Mouse (Mus musculus): ENCODE measurements around the gene Cs. TPM values are rescaled to one million over a fixed set of nuclear protein-coding genes. Genes with fewer than 3 reads are reported as not detected.

Gene Cs
- polyA plus RNA-seq, 1 experiment: 204 TPM

DNA sequence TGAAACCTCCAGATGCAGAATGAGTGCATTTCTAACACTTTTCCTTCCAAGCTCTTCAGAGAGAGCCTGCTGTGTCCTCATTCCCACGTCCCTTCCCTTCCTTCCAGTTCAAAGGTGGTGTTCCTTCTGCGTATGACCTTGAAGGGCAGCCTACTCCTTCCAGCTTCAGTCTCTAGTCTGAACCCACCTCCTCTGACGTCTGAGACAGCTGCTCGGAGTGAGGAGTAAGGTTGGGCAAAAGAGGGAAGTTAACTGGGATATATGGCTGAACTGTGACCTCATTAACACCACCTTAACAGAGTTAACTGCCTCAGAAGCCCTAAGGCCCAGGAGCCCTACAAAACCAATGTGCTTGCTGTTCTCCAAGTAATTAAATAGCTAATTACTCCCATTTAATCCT, 33.1 kb downstream of the Cs start:
- Histone ChIP-seq H3K4me3 (ENCODE audit: insufficient read depth, low read length) (no peak overlapping the region), H3K4me1 (ENCODE audit: control insufficient read depth, insufficient read depth, low read length) (peaks cover 4% of the 10 kb centered on the region; the same call in 1 of the 2 replicates)

DNA sequence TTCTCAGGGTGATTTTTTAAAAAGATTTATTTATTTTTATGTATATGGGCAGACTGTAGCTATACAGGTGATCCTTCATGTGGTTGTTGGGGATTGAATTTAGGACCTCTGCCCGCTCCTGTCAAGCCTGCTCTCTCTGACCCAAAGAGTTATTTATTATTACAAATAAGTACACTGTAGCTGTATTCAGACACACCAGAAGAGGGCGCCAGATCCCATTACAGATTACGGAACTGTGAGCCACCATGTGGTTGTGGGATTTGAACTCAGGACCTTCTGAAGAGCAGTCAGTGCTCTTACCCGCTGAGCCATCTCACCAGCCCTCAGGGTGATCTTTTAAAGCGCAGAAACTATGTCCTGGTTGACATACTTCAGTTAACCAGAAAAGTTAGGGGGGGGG, 34.6 kb downstream of the Cs start:
- no peak overlapping the region for H3K4me3 ChIP-seq (ENCODE audit: insufficient read depth, low read length)
- no peak for TF ChIP-seq CTCF (IDR thresholded peaks at IDR 0.05; ENCODE audit: borderline replicate concordance, insufficient read depth, low read length)
- TF ChIP-seq POLR2A (IDR thresholded peaks at IDR 0.05; ENCODE audit: low read depth, low read length): no peak
- H3K4me1 ChIP-seq (ENCODE audit: control insufficient read depth, insufficient read depth, low read length): peaks cover 4% of the 10 kb centered on the region; the same call in 1 of the 2 replicates
- no peak overlapping the region for H3K27ac ChIP-seq (ENCODE audit: insufficient read depth, low read length)

More for the DNA sequence above, 33.1 kb downstream of the Cs start:
- H3K27ac ChIP-seq (ENCODE audit: insufficient read depth, low read length): no peak overlapping the region
- no peak for TF ChIP-seq POLR2A (IDR thresholded peaks at IDR 0.05; ENCODE audit: low read depth, low read length)
- TF ChIP-seq CTCF (IDR thresholded peaks at IDR 0.05; ENCODE audit: borderline replicate concordance, insufficient read depth, low read length): no peak

DNA sequence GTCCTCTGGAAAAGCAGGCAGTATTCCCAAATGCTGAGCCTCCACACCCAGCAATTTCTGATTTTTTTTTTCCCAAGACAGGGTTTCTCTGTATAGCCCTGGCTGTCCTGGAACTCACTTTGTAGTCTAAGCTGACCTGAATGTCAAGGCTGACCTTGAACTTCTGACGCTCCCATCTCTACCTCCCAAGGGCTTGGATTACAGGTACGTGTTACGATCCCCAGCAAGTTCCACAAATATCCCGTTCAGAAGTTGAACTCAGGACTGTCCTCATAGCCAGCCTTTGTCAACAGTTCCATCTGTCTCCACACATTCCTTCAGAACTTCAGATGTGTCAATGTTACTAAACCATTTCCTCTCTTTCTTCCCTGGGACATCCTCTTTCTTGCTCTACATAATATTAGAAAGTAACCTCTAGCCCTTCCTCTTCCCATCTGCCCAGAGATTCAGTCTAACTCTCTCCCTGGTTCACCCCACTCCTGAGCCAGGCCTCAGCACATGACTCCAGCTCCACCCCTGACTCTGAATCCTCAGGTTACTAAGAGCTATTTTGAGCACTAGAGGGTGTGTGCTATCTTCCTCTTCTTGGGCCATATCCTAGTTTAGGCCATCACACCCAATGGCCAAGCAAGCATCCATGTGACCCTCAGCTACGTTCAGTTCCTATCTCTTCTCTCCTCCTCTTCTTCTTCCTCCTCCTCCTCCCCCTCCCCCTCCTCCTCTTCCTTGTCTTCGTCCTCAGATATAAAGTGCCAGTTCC, 35.6 kb downstream of the Cs start:
- Histone ChIP-seq H3K4me3 (ENCODE audit: insufficient read depth, low read length) (no peak overlapping the region), H3K27ac (ENCODE audit: insufficient read depth, low read length) (no peak overlapping the region), H3K4me1 (ENCODE audit: control insufficient read depth, insufficient read depth, low read length) (peaks cover 5% of the 10 kb centered on the region)
- TF ChIP-seq POLR2A (IDR thresholded peaks at IDR 0.05; ENCODE audit: low read depth, low read length) (no peak), CTCF (IDR thresholded peaks at IDR 0.05; ENCODE audit: borderline replicate concordance, insufficient read depth, low read length) (no peak)

DNA sequence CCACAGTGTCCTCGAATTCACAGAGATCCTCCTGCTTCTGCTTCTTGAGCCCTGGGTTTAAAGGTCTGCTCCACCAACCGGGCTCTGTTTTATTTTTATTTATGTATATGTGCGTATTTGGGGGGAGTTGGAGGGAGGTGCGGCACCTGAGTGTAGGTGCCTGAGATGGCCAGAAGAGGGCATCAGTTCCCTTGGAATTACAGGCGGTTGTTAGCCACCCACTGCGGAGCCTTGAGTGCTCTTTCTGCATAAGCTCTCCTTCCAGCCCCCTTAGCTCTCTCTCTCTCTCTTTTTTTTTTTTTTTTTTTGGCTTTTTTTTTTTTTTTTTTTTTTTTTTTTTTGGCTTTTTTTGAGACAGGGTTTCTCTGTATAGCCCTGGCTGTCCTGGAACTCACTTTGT, 36.9 kb downstream of the Cs start:
- no peak for TF ChIP-seq POLR2A (IDR thresholded peaks at IDR 0.05; ENCODE audit: low read depth, low read length)
- TF ChIP-seq CTCF (IDR thresholded peaks at IDR 0.05; ENCODE audit: borderline replicate concordance, insufficient read depth, low read length): no peak
- Histone ChIP-seq H3K4me3 (ENCODE audit: insufficient read depth, low read length) (no peak overlapping the region), H3K27ac (ENCODE audit: insufficient read depth, low read length) (no peak overlapping the region), H3K4me1 (ENCODE audit: control insufficient read depth, insufficient read depth, low read length) (peaks cover 5% of the 10 kb centered on the region)

DNA sequence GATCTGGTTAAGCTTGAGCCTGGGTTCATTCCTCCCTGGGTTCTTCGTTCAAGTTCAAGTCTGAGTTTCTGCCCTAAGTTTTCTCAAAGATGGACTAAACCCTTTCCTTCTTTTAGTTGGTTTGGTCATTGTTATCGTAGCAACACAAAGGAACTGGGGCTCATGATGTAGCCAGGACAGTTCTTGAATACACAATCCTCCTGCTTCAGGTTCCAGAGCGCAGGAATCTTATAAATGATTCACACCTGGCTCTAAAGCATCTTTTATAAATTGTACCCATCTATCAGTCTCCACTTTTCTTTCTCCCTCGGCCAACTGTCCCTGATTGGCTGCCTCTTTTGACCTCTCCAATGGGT, 38.5 kb downstream of the Cs start:
- no peak overlapping the region for H3K4me3 ChIP-seq (ENCODE audit: insufficient read depth, low read length)
- H3K27ac ChIP-seq (ENCODE audit: insufficient read depth, low read length): peak overlapping the region; percentile 93
- TF ChIP-seq POLR2A (IDR thresholded peaks at IDR 0.05; ENCODE audit: low read depth, low read length): no peak
- no peak for TF ChIP-seq CTCF (IDR thresholded peaks at IDR 0.05; ENCODE audit: borderline replicate concordance, insufficient read depth, low read length)
- H3K4me1 ChIP-seq (ENCODE audit: control insufficient read depth, insufficient read depth, low read length): peaks cover 2% of the 10 kb centered on the region; the same call in 1 of the 2 replicates

DNA sequence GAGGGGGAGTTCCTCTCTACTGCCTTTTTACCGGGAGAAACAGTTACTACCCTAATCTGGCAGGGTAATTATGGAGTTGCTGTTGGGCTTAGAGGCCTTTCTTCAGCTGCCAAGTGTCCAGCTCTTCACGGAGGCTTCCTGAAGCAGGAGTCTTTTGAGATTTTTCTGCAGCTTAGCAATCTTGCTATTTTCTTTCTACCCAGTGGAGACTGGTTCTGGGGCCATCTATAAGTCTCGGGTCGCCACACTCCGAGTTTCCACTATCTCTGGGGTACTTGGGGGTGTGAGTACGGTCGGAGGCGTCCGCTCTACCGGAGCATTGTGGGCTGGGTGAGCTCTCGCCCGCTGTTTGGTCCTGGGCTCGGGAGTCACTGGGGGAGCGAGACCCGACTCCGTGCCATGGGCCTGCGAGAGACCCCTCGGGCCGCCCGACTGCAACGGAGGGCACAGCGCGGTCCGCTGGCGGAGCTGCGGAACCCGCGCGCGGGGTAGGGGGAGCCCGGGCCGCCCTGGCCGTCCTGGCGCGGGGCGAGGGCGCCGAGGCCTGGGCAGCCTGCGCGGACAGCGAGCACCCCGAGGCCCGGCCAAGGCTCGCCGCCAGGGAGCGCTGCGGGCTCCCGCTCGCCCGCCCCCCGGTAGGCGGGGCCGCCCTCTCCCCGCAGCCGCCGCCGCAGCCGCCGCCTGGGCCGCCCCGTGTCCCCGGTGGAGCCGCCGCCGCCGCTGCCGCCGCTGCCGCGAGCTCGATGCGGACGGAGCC, 39.1 kb downstream of the Cs start, which contains the start of gene Ankrd52:
Gene Ankrd52 (plus strand): TSS at position 661 of the 757 bp plus-strand sequence.
- Histone ChIP-seq H3K27ac (ENCODE audit: insufficient read depth, low read length) (peak within 1 kb of the TSS; percentile 93), H3K4me3 (ENCODE audit: insufficient read depth, low read length) (peak within 1 kb of the TSS; percentile 84), H3K4me1 (ENCODE audit: control insufficient read depth, insufficient read depth, low read length) (peaks cover 2% of the 10 kb centered on the region; the same call in 1 of the 2 replicates)
- TF ChIP-seq CTCF (IDR thresholded peaks at IDR 0.05; ENCODE audit: borderline replicate concordance, insufficient read depth, low read length) (0 out of 2 replicates have a peak, but pooled peaks have one; percentile 32), POLR2A (IDR thresholded peaks at IDR 0.05; ENCODE audit: low read depth, low read length) (peak; percentile 50; the same call in 1 of the 2 replicates)

DNA sequence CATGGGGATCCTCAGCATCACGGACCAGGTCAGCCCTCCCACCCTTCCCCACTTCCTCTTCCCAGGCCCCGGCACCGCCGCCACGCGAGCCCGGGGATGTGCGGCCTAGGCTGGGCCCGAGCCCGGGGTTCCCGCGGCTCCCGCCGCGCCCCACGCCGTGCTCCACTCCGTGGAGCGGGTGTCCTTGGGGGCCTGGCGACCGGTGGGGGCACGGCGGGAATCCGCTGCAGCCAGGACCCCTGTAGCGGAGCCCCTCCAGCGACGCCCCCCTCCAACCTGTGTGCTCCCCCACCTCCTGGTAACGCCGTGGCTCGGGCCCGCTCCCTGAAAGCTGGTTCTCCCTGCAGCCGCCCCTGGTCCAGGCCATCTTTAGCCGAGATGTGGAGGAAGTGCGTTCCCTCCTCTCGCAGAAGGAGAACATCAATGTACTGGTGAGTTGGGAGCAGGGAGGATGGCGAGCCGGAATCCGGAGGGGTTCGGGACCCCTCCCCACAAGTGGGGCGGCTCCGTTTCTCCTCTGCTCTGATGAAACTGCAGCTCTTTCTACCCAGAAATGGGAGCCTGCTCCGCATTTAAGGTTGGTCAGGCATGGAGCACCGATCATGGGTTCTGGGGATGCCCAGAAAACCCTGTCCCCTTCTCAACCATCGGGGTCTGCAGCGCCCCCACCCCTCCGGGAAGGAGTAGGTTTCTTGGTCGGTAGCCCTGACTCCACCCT, 39.8 kb downstream of the Cs start:
- TF ChIP-seq POLR2A (IDR thresholded peaks at IDR 0.05; ENCODE audit: low read depth, low read length) (peak; percentile 21; the same call in 1 of the 2 replicates), CTCF (IDR thresholded peaks at IDR 0.05; ENCODE audit: borderline replicate concordance, insufficient read depth, low read length) (no peak)
- H3K4me1 ChIP-seq (ENCODE audit: control insufficient read depth, insufficient read depth, low read length): peaks cover 2% of the 10 kb centered on the region; the same call in 1 of the 2 replicates
- peak overlapping the region; percentile 84 for H3K4me3 ChIP-seq (ENCODE audit: insufficient read depth, low read length)
- peak overlapping the region; percentile 33 for H3K27ac ChIP-seq (ENCODE audit: insufficient read depth, low read length)

DNA sequence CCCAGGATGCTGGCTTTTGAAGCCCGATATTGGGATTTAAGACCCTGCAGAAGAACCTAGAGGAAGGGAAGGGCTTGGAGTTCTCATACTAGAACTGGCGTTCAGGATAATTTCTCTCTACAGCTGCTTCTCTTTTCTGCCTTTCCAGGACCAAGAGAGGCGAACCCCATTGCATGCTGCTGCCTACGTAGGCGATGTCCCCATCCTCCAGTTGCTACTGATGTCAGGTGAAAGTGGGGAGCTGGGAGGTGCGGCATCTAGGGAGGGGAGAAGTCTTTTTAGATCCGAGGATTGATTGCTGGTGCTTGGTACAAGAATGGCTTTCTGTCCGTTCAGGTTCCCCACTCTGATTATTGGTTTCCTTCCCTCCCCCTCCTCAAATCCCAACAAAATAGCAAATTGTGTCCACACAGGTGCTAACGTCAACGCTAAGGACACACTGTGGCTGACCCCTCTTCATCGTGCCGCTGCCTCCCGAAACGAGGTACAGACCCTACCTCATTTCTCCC, 40.5 kb downstream of the Cs start:
- Histone ChIP-seq H3K4me1 (ENCODE audit: control insufficient read depth, insufficient read depth, low read length) (peaks cover 2% of the 10 kb centered on the region; the same call in 1 of the 2 replicates), H3K27ac (ENCODE audit: insufficient read depth, low read length) (no peak overlapping the region), H3K4me3 (ENCODE audit: insufficient read depth, low read length) (peak overlapping the region; percentile 84)
- no peak for TF ChIP-seq CTCF (IDR thresholded peaks at IDR 0.05; ENCODE audit: borderline replicate concordance, insufficient read depth, low read length)

DNA sequence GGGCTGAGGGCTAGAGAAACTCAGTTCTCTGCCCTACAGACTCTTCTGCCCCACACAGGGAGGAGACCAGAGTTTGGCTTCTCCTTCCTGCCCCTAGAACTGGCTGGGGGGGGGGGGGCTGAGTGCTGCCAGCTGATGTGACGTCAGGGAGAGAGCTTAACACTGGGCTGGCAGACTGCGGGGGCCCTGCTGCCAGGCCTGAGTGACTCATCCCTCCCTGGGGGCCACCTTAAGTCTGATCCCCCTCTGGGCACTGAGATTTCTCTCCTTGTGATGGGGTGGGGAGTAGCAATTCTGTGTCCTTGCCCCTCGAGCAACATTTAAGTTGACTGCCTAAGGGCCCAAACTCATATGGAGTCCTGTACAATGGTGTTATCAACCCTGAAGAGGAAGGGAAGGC, 40.9 kb downstream of the Cs start:
- Histone ChIP-seq H3K4me3 (ENCODE audit: insufficient read depth, low read length) (peak overlapping the region; percentile 84), H3K27ac (ENCODE audit: insufficient read depth, low read length) (no peak overlapping the region), H3K4me1 (ENCODE audit: control insufficient read depth, insufficient read depth, low read length) (peaks cover 2% of the 10 kb centered on the region; the same call in 1 of the 2 replicates)
- TF ChIP-seq CTCF (IDR thresholded peaks at IDR 0.05; ENCODE audit: borderline replicate concordance, insufficient read depth, low read length) (no peak), POLR2A (IDR thresholded peaks at IDR 0.05; ENCODE audit: low read depth, low read length) (no peak)
